Mouse (Mus musculus) heart, adult 2 months (tissue): Measurements from ENCODE around the gene Lgr4.

ENCODE experiments used
- CTCF ChIP-seq: fragments of 200-600 bp; IDR thresholded peaks from 2 replicates; pipeline ENCODE4 v1.8.1; 2022; ENCODE audit warnings: antibody characterized with exemption, mild to moderate bottlenecking, moderate library complexity
- EP300 ChIP-seq: fragments of 200-500 bp; IDR thresholded peaks from 2 replicates; pipeline ENCODE4 v1.6.1; 2011; ENCODE audit warnings: low read depth, low read length, control low read depth; ENCODE audit not compliant: insufficient read depth

DNA sequence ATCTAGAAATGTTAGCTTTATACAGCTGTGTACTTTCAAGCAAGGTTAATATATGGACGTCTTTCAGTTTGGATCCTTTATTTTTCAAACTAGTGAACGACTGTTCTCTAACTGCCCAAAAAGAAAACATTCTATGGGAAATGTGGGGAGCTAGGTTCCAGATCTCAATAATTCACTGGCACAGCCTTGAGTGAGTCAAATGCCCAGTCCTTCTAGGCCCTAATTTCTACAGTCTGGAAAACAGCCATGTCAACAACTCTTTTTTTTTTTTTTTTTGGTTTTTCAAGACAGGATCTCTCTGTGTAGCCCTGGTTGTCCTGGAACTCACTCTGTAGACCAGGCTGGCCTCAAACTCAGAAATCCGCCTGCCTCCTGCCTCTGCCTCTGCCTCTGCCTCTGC is 4.9 kb downstream of the Lgr4 start:
- no peak for TF ChIP-seq CTCF
- no peak for TF ChIP-seq EP300
